Mouse (Mus musculus) MEL (cell line): ENCODE measurements at regions not wholly inside any gene's neighbourhood (a gene's known extent, or its start where the extent isn't known, plus 50 kb on each side); places are given as distances from the start of the nearest gene placed in this dataset.

Experiments used
- CTCF ChIP-seq, 3 experiments: IDR thresholded peaks in 2 of 3; conservative IDR thresholded peaks in 1 of 3; 2 replicates each; pipeline ENCODE4 v1.5.1; 2011 to 2012; ENCODE audit warnings: low read length in 3 of 3, low read depth in 2 of 3, mild to moderate bottlenecking in 2 of 3, improper control_type of control experiment in 1 of 3, inconsistent platforms in 1 of 3, mixed read lengths in 1 of 3, moderate library complexity in 1 of 3; ENCODE audit not compliant: control insufficient read depth in 1 of 3, insufficient read depth in 1 of 3, poor library complexity in 1 of 3, severe bottlenecking in 1 of 3
- E2F4 ChIP-seq: IDR thresholded peaks from 2 replicates; pipeline ENCODE4 v1.6.1; 2011; ENCODE audit warnings: low read depth, low read length, improper control_type of control experiment, borderline replicate concordance
- EP300 ChIP-seq, 2 experiments: IDR thresholded peaks; 2 replicates each; pipeline ENCODE4 v1.6.1; 2011; ENCODE audit warnings: improper control_type of control experiment in 2 of 2, low read length in 2 of 2, low read depth in 1 of 2, mild to moderate bottlenecking in 1 of 2
- HCFC1 ChIP-seq: IDR thresholded peaks from 2 replicates; pipeline ENCODE4 v1.6.1; 2012; ENCODE audit warnings: low read depth, mild to moderate bottlenecking, inconsistent platforms, low read length, improper control_type of control experiment, moderate library complexity
- MAX ChIP-seq: IDR thresholded peaks from 2 replicates; pipeline ENCODE4 v1.6.1; 2011; ENCODE audit warnings: low read length, improper control_type of control experiment
- MAZ ChIP-seq: IDR thresholded peaks from 2 replicates; pipeline ENCODE4 v1.6.1; 2012; ENCODE audit warnings: low read depth, mild to moderate bottlenecking, inconsistent platforms, low read length, improper control_type of control experiment
- MXI1 ChIP-seq: IDR thresholded peaks from 2 replicates; pipeline ENCODE4 v1.6.1; 2011; ENCODE audit warnings: mild to moderate bottlenecking, low read depth, low read length, improper control_type of control experiment
- POLR2A ChIP-seq, 2 experiments: IDR thresholded peaks; 2 replicates each; pipeline ENCODE4 v1.6.1; 2011 to 2012; ENCODE audit warnings: low read length in 2 of 2, mild to moderate bottlenecking in 2 of 2, control low read depth in 1 of 2, improper control_type of control experiment in 1 of 2, low read depth in 1 of 2, moderate library complexity in 1 of 2; ENCODE audit not compliant: control insufficient read depth in 1 of 2, insufficient read depth in 1 of 2, poor library complexity in 1 of 2
- POLR2AphosphoS5 ChIP-seq: IDR thresholded peaks from 2 replicates; pipeline ENCODE4 v1.6.1; 2012; ENCODE audit warnings: low read depth, borderline replicate concordance, mild to moderate bottlenecking, inconsistent platforms, low read length, moderate library complexity, mixed read lengths
- RCOR1 ChIP-seq: IDR thresholded peaks from 2 replicates; pipeline ENCODE4 v1.6.1; 2012; ENCODE audit warnings: low read depth, mild to moderate bottlenecking, inconsistent platforms, low read length, improper control_type of control experiment
- SMC3 ChIP-seq: IDR thresholded peaks from 2 replicates; pipeline ENCODE4 v1.6.1; 2011; ENCODE audit warnings: low read depth, low read length, improper control_type of control experiment
- TAL1 ChIP-seq: IDR thresholded peaks from 2 replicates; pipeline ENCODE4 v1.6.1; 2012; ENCODE audit warnings: mild to moderate bottlenecking, inconsistent platforms, low read length, moderate library complexity, mixed read lengths
- TCF12 ChIP-seq: IDR thresholded peaks from 2 replicates; pipeline ENCODE4 v1.6.1; 2014; ENCODE audit warnings: low read depth, mild to moderate bottlenecking, inconsistent platforms, low read length, improper control_type of control experiment, moderate library complexity
- USF2 ChIP-seq, 2 experiments: IDR thresholded peaks; 2 replicates each; pipeline ENCODE4 v1.6.1; 2011 to 2012; ENCODE audit warnings: improper control_type of control experiment in 2 of 2, low read length in 2 of 2, borderline replicate concordance in 1 of 2, inconsistent platforms in 1 of 2, low read depth in 1 of 2, mild to moderate bottlenecking in 1 of 2; ENCODE audit not compliant: insufficient read depth in 1 of 2

- TF ChIP-seq USF2 (IDR thresholded peaks at IDR 0.05; ENCODE audit: borderline replicate concordance in 1 of 2, insufficient read depth in 1 of 2, low read depth in 1 of 2, low read length in 2 of 2) (no peak), CTCF (IDR thresholded peaks at IDR 0.05 in 2 of 3, conservative IDR thresholded peaks at IDR 0.05 in 1 of 3; ENCODE audit: control insufficient read depth in 1 of 3, insufficient read depth in 1 of 3, low read depth in 2 of 3, low read length in 3 of 3, poor library complexity in 1 of 3, severe bottlenecking in 1 of 3) (no peak), HCFC1 (no peak), POLR2AphosphoS5 (no peak), MAZ (no peak), E2F4 (no peak), TCF12 (no peak), MXI1 (no peak), EP300 (IDR thresholded peaks at IDR 0.05; ENCODE audit: low read depth in 1 of 2, low read length in 2 of 2) (no peak), RCOR1 (no peak), POLR2A (IDR thresholded peaks at IDR 0.05; ENCODE audit: control insufficient read depth in 1 of 2, insufficient read depth in 1 of 2, low read depth in 1 of 2, low read length in 2 of 2, poor library complexity in 1 of 2) (no peak), TAL1 (no peak), MAX (no peak), SMC3 (no peak)
These were observed 692.0 kb downstream of the Rapgef2 start for GRCm38 (mm10) chr3:78594305-78594704.
